Mouse (Mus musculus) MEL (cell line): ENCODE measurements around the gene Coil.

ENCODE experiments used
- BHLHE40 ChIP-seq: IDR thresholded peaks from 2 replicates; pipeline ENCODE4 v1.6.1; 2012; ENCODE audit warnings: low read depth, mild to moderate bottlenecking, inconsistent platforms, low read length, improper control_type of control experiment, borderline replicate concordance
- E2F4 ChIP-seq: IDR thresholded peaks from 2 replicates; pipeline ENCODE4 v1.6.1; 2011; ENCODE audit warnings: low read depth, low read length, improper control_type of control experiment, borderline replicate concordance
- GATA1 ChIP-seq: IDR thresholded peaks from 2 replicates; pipeline ENCODE4 v1.6.1; 2011; ENCODE audit warnings: low read depth, low read length, improper control_type of control experiment
- POLR2A ChIP-seq, 2 experiments: IDR thresholded peaks; 2 replicates each; pipeline ENCODE4 v1.6.1; 2011 to 2012; ENCODE audit warnings: low read length in 2 of 2, mild to moderate bottlenecking in 2 of 2, control low read depth in 1 of 2, improper control_type of control experiment in 1 of 2, low read depth in 1 of 2, moderate library complexity in 1 of 2; ENCODE audit not compliant: control insufficient read depth in 1 of 2, insufficient read depth in 1 of 2, poor library complexity in 1 of 2
- SIN3A ChIP-seq: IDR thresholded peaks from 2 replicates; pipeline ENCODE4 v1.6.1; 2012; ENCODE audit warnings: low read length, improper control_type of control experiment, inconsistent platforms

GRCm38 (mm10) chr11:88951576-88951975 is 18.5 kb upstream of the Coil start:
- TF ChIP-seq GATA1, result no peak
- no peak for TF ChIP-seq E2F4
- TF ChIP-seq SIN3A, result no peak
- TF ChIP-seq POLR2A (IDR thresholded peaks at IDR 0.05; ENCODE audit: control insufficient read depth in 1 of 2, insufficient read depth in 1 of 2, low read depth in 1 of 2, low read length in 2 of 2, poor library complexity in 1 of 2), result no peak
- TF ChIP-seq BHLHE40, result no peak
